Mouse (Mus musculus) myocyte (in vitro differentiated cells): ENCODE results near the gene Tef. TPM values are rescaled to one million over a fixed set of nuclear protein-coding genes. Genes with fewer than 3 reads are reported as not detected.

ENCODE experiments used
- H3K27me3 ChIP-seq: one replicate; pipeline ENCODE4 v1.6.1; 2011; ENCODE audit not compliant: control insufficient read depth, insufficient read depth, insufficient read length
- H3K36me3 ChIP-seq: one replicate; pipeline ENCODE4 v1.6.1; 2011; ENCODE audit not compliant: control insufficient read depth, insufficient read depth
- H3K4me2 ChIP-seq: one replicate; pipeline ENCODE4 v1.6.1; 2011; ENCODE audit warnings: low read depth, control low read depth
- H3K4me3 ChIP-seq: one replicate; pipeline ENCODE4 v1.5.1; 2011; ENCODE audit warnings: mild to moderate bottlenecking, control low read depth, moderate library complexity
- H3K79me2 ChIP-seq: one replicate; pipeline ENCODE4 v1.6.1; 2011; ENCODE audit not compliant: control insufficient read depth, insufficient read depth
- H3ac ChIP-seq: one replicate; pipeline ENCODE4 v1.6.1; 2011; ENCODE audit not compliant: control insufficient read depth, insufficient read length
- CEBPB ChIP-seq: IDR thresholded peaks from 2 replicates; pipeline ENCODE4 v1.6.1; 2011; ENCODE audit warnings: mild to moderate bottlenecking, moderate library complexity; ENCODE audit not compliant: poor library complexity, insufficient read depth, severe bottlenecking
- E2F4 ChIP-seq: IDR thresholded peaks from one replicate; pipeline ENCODE4 v1.6.1; 2011; ENCODE audit warnings: mild to moderate bottlenecking, control low read depth, moderate library complexity; ENCODE audit not compliant: insufficient read depth
- MAX ChIP-seq: IDR thresholded peaks from one replicate; pipeline ENCODE4 v1.6.1; 2011; ENCODE audit warnings: low read depth, mild to moderate bottlenecking, control low read depth
- MYOD1 ChIP-seq, 3 experiments: IDR thresholded peaks; one replicate each; pipeline ENCODE4 v1.6.1; 2011; ENCODE audit warnings: control low read depth in 2 of 3, low read depth in 2 of 3, mild to moderate bottlenecking in 2 of 3, moderate library complexity in 1 of 3; ENCODE audit not compliant: insufficient read length in 2 of 3, control insufficient read depth in 1 of 3
- MYOG ChIP-seq, 3 experiments: IDR thresholded peaks; one replicate each; pipeline ENCODE4 v1.6.1; 2011; ENCODE audit warnings: control low read depth in 2 of 3, low read depth in 2 of 3, mild to moderate bottlenecking in 2 of 3; ENCODE audit not compliant: insufficient read length in 2 of 3, control insufficient read depth in 1 of 3, insufficient read depth in 1 of 3
- POLR2A ChIP-seq: IDR thresholded peaks from one replicate; pipeline ENCODE4 v1.6.1; 2011; ENCODE audit warnings: low read depth, mild to moderate bottlenecking, control low read depth, moderate library complexity; ENCODE audit not compliant: insufficient read length
- POLR2AphosphoS2 ChIP-seq: IDR thresholded peaks from one replicate; pipeline ENCODE4 v1.6.1; 2011; ENCODE audit warnings: low read depth, control low read depth; ENCODE audit not compliant: insufficient read length
- REST ChIP-seq: IDR thresholded peaks from one replicate; pipeline ENCODE4 v1.6.1; 2011; ENCODE audit warnings: mild to moderate bottlenecking, control low read depth, moderate library complexity; ENCODE audit not compliant: insufficient read depth, insufficient read length
- SRF ChIP-seq: IDR thresholded peaks from one replicate; pipeline ENCODE4 v1.6.1; 2011; ENCODE audit warnings: low read depth; ENCODE audit not compliant: control insufficient read depth, insufficient read length
- TCF12 ChIP-seq: IDR thresholded peaks from one replicate; pipeline ENCODE4 v1.6.1; 2011; ENCODE audit warnings: mild to moderate bottlenecking, control low read depth; ENCODE audit not compliant: poor library complexity, insufficient read depth, severe bottlenecking
- TCF3 ChIP-seq: IDR thresholded peaks from one replicate; pipeline ENCODE4 v1.6.1; 2011; ENCODE audit warnings: low read depth, control low read depth; ENCODE audit not compliant: insufficient read length
- USF1 ChIP-seq: IDR thresholded peaks from one replicate; pipeline ENCODE4 v1.6.1; 2011; ENCODE audit warnings: low read depth, mild to moderate bottlenecking, control low read depth, moderate library complexity
- polyA plus RNA-seq: library from polyadenylated mRNA; unstranded; fragments of >200 nt; fragmentation: generic; extraction: Trizol; gene quantifications from one replicate; pipeline ENCODE4 v1.2.1, GENCODE M21; 2012; ENCODE audit warnings: missing spikeins

Tef gene
- polyA plus RNA-seq, 1 experiment, result 58.4 TPM

- H3K4me3 ChIP-seq, result no peak overlapping the region
- H3ac ChIP-seq, result no peak overlapping the region
- H3K27me3 ChIP-seq, result no peaks in the 10 kb centered on the region
- no peaks in the 10 kb centered on the region for H3K36me3 ChIP-seq
- H3K4me2 ChIP-seq, result no peak overlapping the region
- peaks cover 26% of the 10 kb centered on the region for H3K79me2 ChIP-seq
- TF ChIP-seq POLR2AphosphoS2 (no peak), REST (no peak), CEBPB (no peak), USF1 (peak; percentile 29), MYOG (IDR thresholded peaks at IDR 0.05; ENCODE audit: control insufficient read depth in 1 of 3, insufficient read depth in 1 of 3, insufficient read length in 2 of 3, low read depth in 2 of 3) (no peak)
Observed at GRCm38 (mm10) chr15:81760361-81761079, 41.7 kb upstream of the Tef start.

DNA sequence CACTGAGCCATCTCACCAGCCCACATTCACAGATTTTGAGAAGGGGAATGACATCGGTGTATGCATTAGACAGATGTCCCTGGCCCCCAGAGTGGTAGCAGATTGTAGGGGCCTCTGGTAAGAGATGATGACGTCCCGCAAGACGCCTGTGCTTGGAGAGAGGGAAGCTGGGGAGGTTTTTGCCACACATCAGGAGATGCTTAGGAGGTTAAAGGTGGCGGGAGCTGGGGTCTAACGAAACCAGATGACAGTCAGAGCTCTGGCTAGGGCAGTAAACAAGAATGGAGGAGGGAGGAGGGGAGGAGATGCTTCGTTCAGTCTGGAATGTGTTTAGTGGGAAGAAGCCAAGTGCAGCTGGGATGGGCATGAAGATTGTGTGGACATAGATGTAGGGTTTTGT, 40.8 kb upstream of the Tef start:
- Histone ChIP-seq H3K4me2 (no peak overlapping the region), H3K36me3 (no peaks in the 10 kb centered on the region), H3K4me3 (no peak overlapping the region), H3K27me3 (no peaks in the 10 kb centered on the region), H3ac (no peak overlapping the region), H3K79me2 (peaks cover 26% of the 10 kb centered on the region)
- TF ChIP-seq E2F4 (no peak), TCF3 (no peak), POLR2A (no peak), TCF12 (no peak), POLR2AphosphoS2 (no peak), MAX (no peak), MYOD1 (IDR thresholded peaks at IDR 0.05; ENCODE audit: control insufficient read depth in 1 of 3, insufficient read length in 2 of 3, low read depth in 2 of 3) (no peak), REST (no peak), USF1 (no peak)

- Histone ChIP-seq H3K79me2 (peaks cover 25% of the 10 kb centered on the region), H3K27me3 (no peaks in the 10 kb centered on the region), H3K4me2 (no peak overlapping the region), H3K4me3 (no peak overlapping the region), H3K36me3 (no peaks in the 10 kb centered on the region), H3ac (no peak overlapping the region)
- TF ChIP-seq POLR2A (no peak), E2F4 (no peak), USF1 (no peak), POLR2AphosphoS2 (no peak), SRF (no peak), MAX (no peak), CEBPB (no peak), REST (no peak)
Observed at GRCm38 (mm10) chr15:81761959-81762358, 40.3 kb upstream of the Tef start.

- Histone ChIP-seq H3K4me3 (no peak overlapping the region), H3K4me2 (no peak overlapping the region), H3ac (no peak overlapping the region), H3K27me3 (no peaks in the 10 kb centered on the region), H3K36me3 (no peaks in the 10 kb centered on the region), H3K79me2 (peaks cover 10% of the 10 kb centered on the region)
- TF ChIP-seq CEBPB, result no peak
- no peak for TF ChIP-seq POLR2A
- TF ChIP-seq MYOD1 (IDR thresholded peaks at IDR 0.05; ENCODE audit: control insufficient read depth in 1 of 3, insufficient read length in 2 of 3, low read depth in 2 of 3), result no peak
- TF ChIP-seq MAX, result no peak
- no peak for TF ChIP-seq REST
Observed at GRCm38 (mm10) chr15:81764573-81764972, 37.6 kb upstream of the Tef start.

GRCm38 (mm10) chr15:81765651-81766050, 36.6 kb upstream of the Tef start:
- H3K27me3 ChIP-seq, result no peaks in the 10 kb centered on the region
- H3ac ChIP-seq, result no peak overlapping the region
- no peak for TF ChIP-seq TCF12
- no peak for TF ChIP-seq MYOG (IDR thresholded peaks at IDR 0.05; ENCODE audit: control insufficient read depth in 1 of 3, insufficient read depth in 1 of 3, insufficient read length in 2 of 3, low read depth in 2 of 3)
- no peak for TF ChIP-seq MYOD1 (IDR thresholded peaks at IDR 0.05; ENCODE audit: control insufficient read depth in 1 of 3, insufficient read length in 2 of 3, low read depth in 2 of 3)
- TF ChIP-seq TCF3, result no peak
- TF ChIP-seq CEBPB, result no peak
- no peak for TF ChIP-seq POLR2A
- TF ChIP-seq MAX, result no peak
- TF ChIP-seq SRF, result no peak
- TF ChIP-seq E2F4, result no peak
- no peak for TF ChIP-seq USF1
- TF ChIP-seq REST, result no peak
- H3K4me3 ChIP-seq, result no peak overlapping the region
- peaks cover 7% of the 10 kb centered on the region for H3K36me3 ChIP-seq
- no peak overlapping the region for H3K4me2 ChIP-seq
- H3K79me2 ChIP-seq, result peaks cover 4% of the 10 kb centered on the region
